Mouse (Mus musculus) gastrocnemius, adult 2 months (tissue): Measurements from ENCODE around the gene Rgs5. TPM values are rescaled to one million over a fixed set of nuclear protein-coding genes. Genes with fewer than 3 reads are reported as not detected.

Experiments
- DNase-seq: peaks from one replicate; pipeline ENCODE4 v3.0.0; 2022
- H3K27ac ChIP-seq: fragments of 200-600 bp; 2 replicates; pipeline ENCODE4 v1.8.1; 2022; ENCODE audit warnings: mild to moderate bottlenecking
- H3K4me3 ChIP-seq: fragments of 200-600 bp; 2 replicates; pipeline ENCODE4 v1.8.1; 2022; ENCODE audit warnings: mild to moderate bottlenecking, moderate library complexity
- CTCF ChIP-seq: fragments of 200-600 bp; IDR thresholded peaks from 2 replicates; pipeline ENCODE4 v1.8.1; 2022; ENCODE audit warnings: antibody characterized with exemption, mild to moderate bottlenecking, moderate library complexity
- intact Hi-C: fragments of 180-260 bp; cut with DNase I; formaldehyde crosslinking; loops from one replicate; pipeline ENCODE4 v1.15.1; 2025
- total RNA-seq, 2 experiments: library from RNA; stranded (reverse); gene quantifications; 2 replicates each; pipeline ENCODE4 v1.2.3; 2021

Gene Rgs5
- total RNA-seq, 2 experiments from 2014 or later = 144 to 178 TPM

GRCm38 (mm10) chr1:169680455-169681208, 25.3 kb downstream of the Rgs5 start:
- no peak for DNase-seq
- no peak overlapping the region for H3K4me3 ChIP-seq
- peak overlapping the region; percentile 20; the same call in 1 of the 2 replicates for H3K27ac ChIP-seq
- intact Hi-C loops = no loop called here
- TF ChIP-seq CTCF = no peak

DNA sequence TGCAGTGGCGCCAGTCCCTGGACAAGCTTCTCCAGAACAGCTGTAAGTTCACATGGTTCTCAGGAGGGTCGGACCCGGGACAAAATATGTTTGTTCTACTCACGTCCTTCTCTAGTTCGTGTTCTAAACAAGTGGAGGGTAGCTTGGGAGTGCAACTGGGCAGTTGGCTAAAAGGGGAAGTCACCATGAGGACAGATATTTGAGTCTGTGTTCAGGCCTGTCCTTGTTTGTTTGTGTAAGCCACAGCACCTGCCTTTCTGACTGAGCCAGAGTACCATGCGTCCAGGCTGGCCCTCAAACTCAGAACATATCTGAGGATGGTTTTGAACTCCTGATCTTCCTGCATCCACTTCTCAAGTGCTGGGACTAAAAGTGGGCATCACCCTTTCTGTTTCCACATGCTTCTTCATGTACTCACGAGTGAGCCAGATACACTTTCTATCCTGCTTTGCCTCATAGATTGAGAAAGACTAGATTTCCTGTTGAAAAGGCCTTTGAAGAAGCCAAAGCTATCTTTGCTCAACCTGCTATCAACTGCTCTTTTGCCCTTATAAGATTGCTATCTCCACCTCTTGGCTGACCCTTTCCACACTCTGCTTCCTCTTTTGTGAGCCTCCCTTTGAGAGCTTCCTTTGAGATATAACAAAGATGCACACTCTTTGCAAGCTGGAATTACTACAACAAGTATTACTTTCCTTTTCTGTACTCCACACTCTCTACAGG, 27.6 kb downstream of the Rgs5 start:
- no peak for TF ChIP-seq CTCF

GRCm38 (mm10) chr1:169685257-169685656, 30.0 kb downstream of the Rgs5 start:
- TF ChIP-seq CTCF = no peak
- DNase-seq = no peak
- no peak overlapping the region for H3K4me3 ChIP-seq
- H3K27ac ChIP-seq = no peak overlapping the region; the same call in 1 of the 2 replicates
- intact Hi-C loops = no loop called here

More for the DNA sequence above, 27.6 kb downstream of the Rgs5 start:
- H3K4me3 ChIP-seq = no peak overlapping the region
- H3K27ac ChIP-seq = 0 out of 2 replicates have a peak overlapping the region, but pooled peaks have one; percentile 2
- DNase-seq = no peak
- intact Hi-C loops = no loop called here

GRCm38 (mm10) chr1:169693040-169693439, 37.7 kb downstream of the Rgs5 start:
- no peak overlapping the region for H3K4me3 ChIP-seq
- intact Hi-C loops = no loop called here
- TF ChIP-seq CTCF = no peak
- no peak for DNase-seq
- no peak overlapping the region for H3K27ac ChIP-seq

GRCm38 (mm10) chr1:169693537-169693936, 38.2 kb downstream of the Rgs5 start:
- no peak overlapping the region for H3K27ac ChIP-seq
- intact Hi-C loops = no loop called here
- no peak for DNase-seq
- no peak for TF ChIP-seq CTCF
- H3K4me3 ChIP-seq = no peak overlapping the region

DNA sequence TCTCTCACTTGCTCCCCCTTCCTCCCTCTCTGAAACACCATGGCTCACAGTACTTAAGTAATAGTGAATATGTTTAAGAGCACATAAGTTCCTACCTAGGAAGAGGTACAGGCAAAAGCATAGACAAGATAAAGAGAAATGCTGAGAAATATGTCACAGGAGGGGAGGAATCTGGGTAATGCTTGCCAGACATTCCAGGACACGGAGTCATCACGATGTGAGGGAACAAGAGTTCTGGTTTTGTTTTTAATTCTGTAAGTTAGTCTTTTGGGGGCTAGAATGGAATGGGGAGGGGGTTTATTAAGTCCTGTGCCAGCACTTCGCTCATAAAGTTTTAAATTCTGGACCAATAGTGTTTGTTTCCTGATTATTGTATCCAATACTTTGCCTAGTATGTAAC, 40.1 kb downstream of the Rgs5 start:
- Histone ChIP-seq H3K4me3 (no peak overlapping the region), H3K27ac (no peak overlapping the region)
- no peak for TF ChIP-seq CTCF
- no peak for DNase-seq
- intact Hi-C loops = no loop called here

DNA sequence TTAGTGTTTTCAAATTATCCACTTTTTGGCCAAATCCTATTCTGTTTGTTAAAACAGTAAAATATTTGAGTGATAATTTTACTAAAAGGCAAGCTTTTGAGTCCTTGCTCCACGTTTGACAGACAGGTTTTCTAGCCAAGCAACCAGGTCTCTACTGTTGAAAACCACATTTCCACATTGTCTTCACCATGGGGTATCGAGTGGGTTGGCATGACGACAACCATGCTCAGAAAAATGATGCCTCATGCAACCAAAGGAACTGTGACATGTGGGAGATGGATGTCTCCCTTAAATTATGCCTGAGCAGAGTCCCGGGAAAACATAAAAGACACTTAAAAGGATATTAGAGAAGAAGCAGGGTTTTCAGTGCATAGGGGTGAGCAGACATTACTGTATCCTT, 41.9 kb downstream of the Rgs5 start:
- no peak overlapping the region for H3K4me3 ChIP-seq
- intact Hi-C loops = no loop called here
- no peak for TF ChIP-seq CTCF
- no peak for DNase-seq
- H3K27ac ChIP-seq = no peak overlapping the region

GRCm38 (mm10) chr1:169699184-169699583, 43.9 kb downstream of the Rgs5 start:
- intact Hi-C loops = no loop called here
- no peak for TF ChIP-seq CTCF
- Histone ChIP-seq H3K27ac (no peak overlapping the region), H3K4me3 (no peak overlapping the region)
- no peak for DNase-seq

- H3K4me3 ChIP-seq = no peak overlapping the region
- H3K27ac ChIP-seq = no peak overlapping the region
- intact Hi-C loops = no loop called here
- DNase-seq = no peak
- no peak for TF ChIP-seq CTCF
These were observed 49.2 kb downstream of the Rgs5 start for GRCm38 (mm10) chr1:169704395-169705087.

DNA sequence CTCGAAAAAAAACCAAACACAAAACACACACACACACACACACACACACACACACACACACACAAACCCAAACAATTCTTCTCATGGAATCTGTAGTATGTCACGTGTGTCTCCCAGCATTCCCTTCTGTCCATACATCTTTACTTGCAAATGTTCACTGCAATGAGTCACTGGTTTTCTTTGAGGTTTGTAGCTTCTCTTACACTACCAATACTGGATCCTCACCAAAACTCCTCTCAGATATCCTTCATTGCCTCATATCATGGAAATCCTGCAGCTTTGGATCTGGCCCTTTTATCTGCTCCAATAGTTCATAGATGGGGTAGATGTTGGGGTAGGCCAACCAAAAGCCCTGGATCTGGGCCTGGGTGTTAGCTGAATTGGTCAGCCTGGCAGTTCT, 66.5 kb downstream of the Rgs5 start:
- intact Hi-C loops = no loop called here
- Histone ChIP-seq H3K27ac (no peak overlapping the region), H3K4me3 (no peak overlapping the region)
- DNase-seq = no peak
- TF ChIP-seq CTCF = no peak

GRCm38 (mm10) chr1:169726319-169726718, 71.0 kb downstream of the Rgs5 start:
- no peak for DNase-seq
- no peak overlapping the region for H3K4me3 ChIP-seq
- intact Hi-C loops = no loop called here
- no peak for TF ChIP-seq CTCF
- H3K27ac ChIP-seq = peak overlapping the region; percentile 57

GRCm38 (mm10) chr1:169730599-169731100, 75.3 kb downstream of the Rgs5 start:
- DNase-seq = no peak
- no peak for TF ChIP-seq CTCF
- intact Hi-C loops = no loop called here
- no peak overlapping the region for H3K27ac ChIP-seq
- no peak overlapping the region for H3K4me3 ChIP-seq

- intact Hi-C loops = no loop called here
- no peak for DNase-seq
- H3K27ac ChIP-seq = peak overlapping the region; percentile 28; the same call in 1 of the 2 replicates
- TF ChIP-seq CTCF = no peak
- no peak overlapping the region for H3K4me3 ChIP-seq
These were observed 80.8 kb downstream of the Rgs5 start for GRCm38 (mm10) chr1:169736139-169736538.
